23 mouse cellular contexts compared by ENCODE assay signal in genomic region chr6:15121339-15121738, GRCm38 (mm10).
DNase-seq lines count a peak whose midpoint lies in the region; ATAC-seq and TF ChIP-seq lines count a peak whose summit lies in the region.
"Had no signal": no experiment of that assay in that cellular context is flagged by ENCODE, and none has a peak within 500 bp of the region (broad histone marks: within the 10 kb centered on the region; RNA-seq: fewer than 3 reads in every experiment).

No protein-coding gene starts in this region.

- no peak for TF ChIP-seq CTCF in hindbrain, postnatal 0 days (IDR thresholded peaks at IDR 0.05; ENCODE audit: low read depth)
- no peak for TF ChIP-seq CTCF in midbrain, postnatal 0 days (IDR thresholded peaks at IDR 0.05)

- no peaks in the 10 kb centered on the region for H3K36me3 ChIP-seq in hindbrain, embryonic 12.5 days
- no peaks in the 10 kb centered on the region for H3K36me3 ChIP-seq in hindbrain, postnatal 0 days (ENCODE audit: insufficient read depth, low read length)
- no peaks in the 10 kb centered on the region for H3K36me3 ChIP-seq in midbrain, embryonic 12.5 days
- H3K36me3 ChIP-seq in midbrain, embryonic 11.5 days (ENCODE audit: control insufficient read depth, insufficient read depth, low read length): no peaks in the 10 kb centered on the region
- H3K36me3 ChIP-seq in midbrain, embryonic 14.5 days (ENCODE audit: control insufficient read depth, insufficient read depth, low read length): no peaks in the 10 kb centered on the region
- H3K36me3 ChIP-seq in midbrain, postnatal 0 days (ENCODE audit: insufficient read depth, low read length): no peaks in the 10 kb centered on the region
- H3K36me3 ChIP-seq: embryonic facial prominence, embryonic 10.5 days; embryonic facial prominence, embryonic 12.5 days; forebrain, embryonic 15.5 days; G1E had no signal

- H3K4me1 ChIP-seq in hindbrain, embryonic 12.5 days: no peaks in the 10 kb centered on the region
- H3K4me1 ChIP-seq in hindbrain, postnatal 0 days (ENCODE audit: insufficient read depth, low read length): no peaks in the 10 kb centered on the region
- no peaks in the 10 kb centered on the region for H3K4me1 ChIP-seq in midbrain, embryonic 12.5 days
- H3K4me1 ChIP-seq in midbrain, embryonic 11.5 days (ENCODE audit: control insufficient read depth, insufficient read depth, low read length): no peaks in the 10 kb centered on the region
- no peaks in the 10 kb centered on the region for H3K4me1 ChIP-seq in midbrain, embryonic 14.5 days (ENCODE audit: control insufficient read depth, insufficient read depth, low read length)
- no peaks in the 10 kb centered on the region for H3K4me1 ChIP-seq in midbrain, postnatal 0 days (ENCODE audit: insufficient read depth, low read length)
- H3K4me1 ChIP-seq: embryonic facial prominence, embryonic 10.5 days; embryonic facial prominence, embryonic 12.5 days; forebrain, embryonic 13.5 days; forebrain, embryonic 15.5 days had no signal

- no peaks in the 10 kb centered on the region for H3K9me3 ChIP-seq in hindbrain, embryonic 12.5 days (replicated peaks)
- no peaks in the 10 kb centered on the region for H3K9me3 ChIP-seq in hindbrain, postnatal 0 days (ENCODE audit: low read length)
- H3K9me3 ChIP-seq in midbrain, embryonic 12.5 days: no peaks in the 10 kb centered on the region
- H3K9me3 ChIP-seq in midbrain, embryonic 11.5 days (ENCODE audit: control insufficient read depth, low read length): no peaks in the 10 kb centered on the region
- H3K9me3 ChIP-seq in midbrain, embryonic 14.5 days (ENCODE audit: control insufficient read depth, low read length): no peaks in the 10 kb centered on the region
- H3K9me3 ChIP-seq in midbrain, postnatal 0 days (ENCODE audit: low read length): no peaks in the 10 kb centered on the region
- H3K9me3 ChIP-seq: embryonic facial prominence, embryonic 10.5 days; embryonic facial prominence, embryonic 12.5 days; forebrain, embryonic 13.5 days; forebrain, embryonic 15.5 days; G1E had no signal

- 0 out of 2 replicates have a peak, but pooled peaks have one; percentile 43 for ATAC-seq in hindbrain, embryonic 12.5 days (ENCODE audit: low FRiP score)
- ATAC-seq in hindbrain, postnatal 0 days: no peak
- 0 out of 2 replicates have a peak, but pooled peaks have one; percentile 49 for ATAC-seq in midbrain, embryonic 12.5 days (ENCODE audit: low FRiP score, low read depth)
- no peak for ATAC-seq in midbrain, embryonic 11.5 days (ENCODE audit: low FRiP score)
- ATAC-seq in midbrain, embryonic 14.5 days (ENCODE audit: low FRiP score, low TSS enrichment): no peak
- no peak for ATAC-seq in midbrain, postnatal 0 days (ENCODE audit: low FRiP score)
- ATAC-seq: activated CD4-positive, CD25-positive, alpha-beta regulatory T cell, adult 4 months; CD4-positive, CD25-positive, alpha-beta regulatory T cell, adult 4 months; Patski had no signal

- H3K27me3 ChIP-seq in hindbrain, embryonic 12.5 days: no peaks in the 10 kb centered on the region
- H3K27me3 ChIP-seq in hindbrain, postnatal 0 days (ENCODE audit: insufficient read depth, low read length): no peaks in the 10 kb centered on the region
- no peaks in the 10 kb centered on the region for H3K27me3 ChIP-seq in midbrain, embryonic 12.5 days
- no peaks in the 10 kb centered on the region for H3K27me3 ChIP-seq in midbrain, embryonic 11.5 days (ENCODE audit: control insufficient read depth, insufficient read depth, low read length)
- H3K27me3 ChIP-seq in midbrain, embryonic 14.5 days (ENCODE audit: control insufficient read depth, insufficient read depth, low read length): no peaks in the 10 kb centered on the region
- no peaks in the 10 kb centered on the region for H3K27me3 ChIP-seq in midbrain, postnatal 0 days (ENCODE audit: insufficient read depth, low read length)
- H3K27me3 ChIP-seq: CH12.LX; embryonic facial prominence, embryonic 12.5 days; forebrain, embryonic 13.5 days; forebrain, embryonic 15.5 days had no signal

- H3K27ac ChIP-seq in hindbrain, embryonic 12.5 days: no peak overlapping the region
- no peak overlapping the region for H3K27ac ChIP-seq in hindbrain, postnatal 0 days
- no peak overlapping the region for H3K27ac ChIP-seq in midbrain, embryonic 12.5 days (replicated peaks)
- no peak overlapping the region for H3K27ac ChIP-seq in midbrain, embryonic 11.5 days (ENCODE audit: low read depth, low read length)
- H3K27ac ChIP-seq in midbrain, embryonic 14.5 days (replicated peaks; ENCODE audit: low read depth, low read length): no peak overlapping the region
- no peak overlapping the region for H3K27ac ChIP-seq in midbrain, postnatal 0 days (ENCODE audit: low read depth, low read length)
- H3K27ac ChIP-seq: embryonic facial prominence, embryonic 10.5 days; embryonic facial prominence, embryonic 12.5 days; forebrain, embryonic 13.5 days; forebrain, embryonic 15.5 days had no signal

- no peak for DNase-seq in hindbrain, postnatal 0 days (ENCODE audit: low spot score)
- DNase-seq in midbrain, embryonic 11.5 days (ENCODE audit: low spot score, missing footprints): no peak
- peak; percentile 10 for DNase-seq in midbrain, embryonic 14.5 days
- no peak for DNase-seq in midbrain, postnatal 0 days (ENCODE audit: low spot score)
- DNase-seq: adrenal gland, adult 8-10 months; adrenal gland, postnatal 14 days; adrenal gland, postnatal 36 days; B cell, adult 2 months; cerebellum, adult 11-12 months; cerebellum, adult 2 months; cerebellum, adult 9-10 months; cerebellum, postnatal 25 days had no signal

- H3K4me2 ChIP-seq in hindbrain, embryonic 12.5 days (replicated peaks): no peak overlapping the region
- no peak overlapping the region for H3K4me2 ChIP-seq in hindbrain, postnatal 0 days (ENCODE audit: low read depth, low read length)
- H3K4me2 ChIP-seq in midbrain, embryonic 12.5 days (replicated peaks): no peak overlapping the region
- no peak overlapping the region for H3K4me2 ChIP-seq in midbrain, embryonic 11.5 days
- H3K4me2 ChIP-seq in midbrain, embryonic 14.5 days (ENCODE audit: low read length): no peak overlapping the region
- H3K4me2 ChIP-seq in midbrain, postnatal 0 days (ENCODE audit: low read depth, low read length, poor library complexity, severe bottlenecking): no peak overlapping the region
- H3K4me2 ChIP-seq: embryonic facial prominence, embryonic 12.5 days; forebrain, embryonic 13.5 days; forebrain, embryonic 15.5 days had no signal

- H3K9ac ChIP-seq in hindbrain, embryonic 12.5 days: no peak overlapping the region
- no peak overlapping the region for H3K9ac ChIP-seq in hindbrain, postnatal 0 days (replicated peaks; ENCODE audit: low read length)
- no peak overlapping the region for H3K9ac ChIP-seq in midbrain, embryonic 12.5 days (replicated peaks)
- no peak overlapping the region for H3K9ac ChIP-seq in midbrain, embryonic 11.5 days (ENCODE audit: low read length)
- H3K9ac ChIP-seq in midbrain, embryonic 14.5 days (replicated peaks; ENCODE audit: low read length): no peak overlapping the region
- H3K9ac ChIP-seq in midbrain, postnatal 0 days (replicated peaks; ENCODE audit: low read length, poor library complexity, severe bottlenecking): no peak overlapping the region
- H3K9ac ChIP-seq: embryonic facial prominence, embryonic 12.5 days; forebrain, embryonic 13.5 days; forebrain, embryonic 15.5 days had no signal

- no peak overlapping the region for H3K4me3 ChIP-seq in hindbrain, embryonic 12.5 days
- H3K4me3 ChIP-seq in hindbrain, postnatal 0 days (ENCODE audit: low read length): no peak overlapping the region
- H3K4me3 ChIP-seq in midbrain, embryonic 12.5 days: no peak overlapping the region
- no peak overlapping the region for H3K4me3 ChIP-seq in midbrain, embryonic 11.5 days (ENCODE audit: low read depth, low read length)
- H3K4me3 ChIP-seq in midbrain, embryonic 14.5 days (replicated peaks; ENCODE audit: low read depth, low read length): no peak overlapping the region
- H3K4me3 ChIP-seq in midbrain, postnatal 0 days (ENCODE audit: low read depth, low read length): no peak overlapping the region
- H3K4me3 ChIP-seq: embryonic facial prominence, embryonic 10.5 days; embryonic facial prominence, embryonic 12.5 days; forebrain, embryonic 13.5 days; forebrain, embryonic 15.5 days had no signal

Comparison
In these comparisons a context has a peak if more than half of its experiments do, and no peak if none do; other contexts are left out.
1. ATAC-seq: peak in hindbrain, embryonic 12.5 days (single experiment) and midbrain, embryonic 12.5 days (single experiment); none in hindbrain, postnatal 0 days (single experiment), midbrain, embryonic 11.5 days (single experiment), midbrain, embryonic 14.5 days (single experiment) and midbrain, postnatal 0 days (single experiment).